In the genomic region with DNA sequence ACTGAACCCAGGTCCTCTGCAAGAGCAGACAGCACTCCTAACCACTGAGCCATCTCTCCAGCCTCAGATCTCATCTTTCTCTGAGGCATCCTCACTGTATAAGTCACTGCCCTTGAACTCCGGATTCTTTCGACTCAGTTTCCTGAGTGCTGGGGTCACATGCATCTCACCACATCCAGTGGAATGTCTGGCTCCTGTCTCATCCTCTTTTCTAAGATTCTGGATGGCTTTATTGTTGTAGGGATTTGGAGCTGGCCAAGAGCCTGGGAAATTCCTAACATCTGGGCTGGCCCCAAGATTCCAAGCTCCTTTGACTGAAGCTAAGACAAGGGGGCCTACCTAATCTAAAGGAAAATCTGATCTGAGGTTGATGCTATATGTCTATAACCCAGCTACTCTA, we compare ENCODE assay signal across 10 mouse cellular contexts. TPM values are rescaled to one million over a fixed set of nuclear protein-coding genes. Genes with fewer than 3 reads are reported as not detected.
DNase-seq lines count a peak whose midpoint lies in the region; ATAC-seq and TF ChIP-seq lines count a peak whose summit lies in the region.
"Had no signal": no experiment of that assay in that cellular context is flagged by ENCODE, and none has a peak within 500 bp of the region (broad histone marks: within the 10 kb centered on the region; RNA-seq: fewer than 3 reads in every experiment).

No protein-coding gene starts in this region.

- no peak overlapping the region for H3K9ac ChIP-seq in midbrain, embryonic 16.5 days (ENCODE audit: low read depth, low read length)
- no peak overlapping the region for H3K9ac ChIP-seq in hindbrain, embryonic 12.5 days
- H3K9ac ChIP-seq: neural tube, embryonic 15.5 days had no signal

- ATAC-seq in midbrain, embryonic 16.5 days: no peak
- no peak for ATAC-seq in hindbrain, embryonic 12.5 days (ENCODE audit: low FRiP score)

- peaks cover 16% of the 10 kb centered on the region for H3K4me1 ChIP-seq in embryonic fibroblast, embryonic 13.5 days (ENCODE audit: control insufficient read depth, insufficient read depth, low read length)
- no peaks in the 10 kb centered on the region for H3K4me1 ChIP-seq in midbrain, embryonic 16.5 days (ENCODE audit: control insufficient read depth, insufficient read depth, low read length)
- no peaks in the 10 kb centered on the region for H3K4me1 ChIP-seq in hindbrain, embryonic 12.5 days

- H3K27me3 ChIP-seq in midbrain, embryonic 16.5 days (ENCODE audit: control insufficient read depth, insufficient read depth, low read depth, low read length): no peaks in the 10 kb centered on the region; the same call in 1 of the 2 replicates
- no peaks in the 10 kb centered on the region for H3K27me3 ChIP-seq in hindbrain, embryonic 12.5 days
- H3K27me3 ChIP-seq: CH12.LX; neural tube, embryonic 15.5 days had no signal

- no peak overlapping the region for H3K4me2 ChIP-seq in midbrain, embryonic 16.5 days (ENCODE audit: low read length)
- no peak overlapping the region for H3K4me2 ChIP-seq in hindbrain, embryonic 12.5 days (replicated peaks)
- H3K4me2 ChIP-seq: neural tube, embryonic 15.5 days had no signal

- H3K36me3 ChIP-seq in midbrain, embryonic 16.5 days (ENCODE audit: control insufficient read depth, insufficient read depth, low read length): no peaks in the 10 kb centered on the region
- no peaks in the 10 kb centered on the region for H3K36me3 ChIP-seq in hindbrain, embryonic 12.5 days
- H3K36me3 ChIP-seq: neural tube, embryonic 15.5 days had no signal

- peak overlapping the region; percentile 80 for H3K27ac ChIP-seq in embryonic fibroblast, embryonic 13.5 days (ENCODE audit: insufficient read depth, low read length)
- H3K27ac ChIP-seq in midbrain, embryonic 16.5 days (ENCODE audit: low read length): no peak overlapping the region
- H3K27ac ChIP-seq in hindbrain, embryonic 12.5 days: no peak overlapping the region

- H3K4me3 ChIP-seq in embryonic fibroblast, embryonic 13.5 days (ENCODE audit: insufficient read depth, low read length): no peak overlapping the region
- H3K4me3 ChIP-seq in midbrain, embryonic 16.5 days (ENCODE audit: low read depth, low read length): no peak overlapping the region
- H3K4me3 ChIP-seq in hindbrain, embryonic 12.5 days: no peak overlapping the region
- H3K4me3 ChIP-seq: neural tube, embryonic 15.5 days had no signal

- 92% methylated on average over 2 of the region's 2 CpGs for WGBS in midbrain, embryonic 16.5 days
- 94% methylated on average over 2 of the region's 2 CpGs for WGBS in hindbrain, embryonic 12.5 days

- H3K9me3 ChIP-seq in midbrain, embryonic 16.5 days (replicated peaks; ENCODE audit: control insufficient read depth, low read length, poor library complexity, severe bottlenecking): no peaks in the 10 kb centered on the region
- no peaks in the 10 kb centered on the region for H3K9me3 ChIP-seq in hindbrain, embryonic 12.5 days (replicated peaks)
- H3K9me3 ChIP-seq: neural tube, embryonic 15.5 days had no signal

- TF ChIP-seq POLR2A in embryonic fibroblast, embryonic 13.5 days (IDR thresholded peaks at IDR 0.05; ENCODE audit: low read depth, low read length): no peak

- TF ChIP-seq CTCF in embryonic fibroblast, embryonic 13.5 days (IDR thresholded peaks at IDR 0.05; ENCODE audit: borderline replicate concordance, insufficient read depth, low read length): no peak

- DNase-seq in kidney, adult 11 months: peak; percentile 38
- no peak for DNase-seq in kidney, adult 18-20 months
- DNase-seq in heart, postnatal 4 days: peak; percentile 47
- DNase-seq in lung, postnatal 36 days: peak; percentile 26
- no peak for DNase-seq in thymus, postnatal 25 days

RNA-seq across cellular contexts. Expression of a gene that starts 5.8 kb away (rescaled TPM):
- polyA plus RNA-seq in embryonic fibroblast, embryonic 13.5 days (2011; ENCODE audit: insufficient read length, low read depth, missing spikeins): 49.8 and 62.1 TPM in 2 replicates
- total RNA-seq in heart, postnatal 4 days (2021): 10 to 100 TPM; 85.5 to 89.9 TPM
- 34.0 and 37.8 TPM in 2 replicates for polyA plus RNA-seq in midbrain, embryonic 16.5 days (2015; fragmentation: Nextera tagmentation; extraction: Ambion mirVana)
- polyA plus RNA-seq in hindbrain, embryonic 12.5 days (2016; fragmentation: Nextera tagmentation; extraction: Ambion mirVana): 34.3 and 35.8 TPM in 2 replicates

Comparison
In these comparisons a context has a peak if more than half of its experiments do, and no peak if none do; other contexts are left out.
1. DNase-seq: peak in kidney, adult 11 months (single experiment), heart, postnatal 4 days (single experiment) and lung, postnatal 36 days (single experiment); none in kidney, adult 18-20 months (single experiment) and thymus, postnatal 25 days (single experiment).